Mouse (Mus musculus) lung, postnatal 0 days (tissue): ENCODE results near the gene Cfb.

Source experiments
- CTCF ChIP-seq: IDR thresholded peaks from 2 replicates; pipeline ENCODE4 v1.5.1; 2016; ENCODE audit warnings: antibody characterized with exemption, mild to moderate bottlenecking
- EP300 ChIP-seq: IDR thresholded peaks from 2 replicates; pipeline ENCODE4 v1.6.1; 2016; ENCODE audit warnings: antibody characterized with exemption, mild to moderate bottlenecking, control low read depth

GRCm38 (mm10) chr17:34911945-34912351 lies 49.6 kb upstream of the Cfb start:
- peak; percentile 98 for TF ChIP-seq CTCF
- TF ChIP-seq EP300, result no peak
